Mouse (Mus musculus) megakaryocyte, embryonic 14.5 days (primary cell): ENCODE measurements at regions not wholly inside any gene's neighbourhood (a gene's known extent, or its start where the extent isn't known, plus 50 kb on each side); places are given as distances from the start of the nearest gene placed in this dataset.
"Not testable (repeated sequence)": the region's sequence is repeated elsewhere in the genome, so short reads cannot be mapped to it uniquely, and the experiment has no call there.

Experiments
- H3K27me3 ChIP-seq: replicated peaks from 2 replicates; pipeline ENCODE3; 2012; ENCODE audit warnings: inconsistent platforms
- H3K36me3 ChIP-seq: replicated peaks from 2 replicates; pipeline ENCODE3; 2012; ENCODE audit warnings: low read length, inconsistent platforms, mixed read lengths
- H3K4me1 ChIP-seq: 2 replicates; pipeline ENCODE4 v1.6.1; 2012; ENCODE audit warnings: inconsistent platforms
- H3K4me3 ChIP-seq: replicated peaks from 2 replicates; pipeline ENCODE3; 2012; ENCODE audit warnings: moderate library complexity, mild to moderate bottlenecking, inconsistent platforms
- H3K9me3 ChIP-seq: 2 replicates; pipeline ENCODE4 v1.6.1; 2012; ENCODE audit warnings: inconsistent platforms
- FLI1 ChIP-seq: IDR thresholded peaks from 2 replicates; pipeline ENCODE4 v1.6.1; 2012; ENCODE audit warnings: low read length, inconsistent platforms, mixed read lengths
- GATA1 ChIP-seq: IDR thresholded peaks from 3 replicates; pipeline ENCODE4 v1.6.1; 2012; ENCODE audit warnings: mixed read lengths, low read length, inconsistent platforms, borderline replicate concordance

- H3K9me3 ChIP-seq, result no peaks in the 10 kb centered on the region
- H3K27me3 ChIP-seq, result peaks cover 9% of the 10 kb centered on the region
- no peaks in the 10 kb centered on the region for H3K36me3 ChIP-seq
- no peak overlapping the region for H3K4me3 ChIP-seq
- H3K4me1 ChIP-seq, result peaks cover 17% of the 10 kb centered on the region
- TF ChIP-seq FLI1 (no peak), GATA1 (no peak)
Measured at GRCm38 (mm10) chr6:37618990-37619389, 89.0 kb downstream of the Akr1d1 start.

- Histone ChIP-seq H3K36me3 (no peaks in the 10 kb centered on the region), H3K4me3 (no peak overlapping the region), H3K27me3 (peaks cover 6% of the 10 kb centered on the region), H3K4me1 (peaks cover 19% of the 10 kb centered on the region), H3K9me3 (no peaks in the 10 kb centered on the region)
- TF ChIP-seq FLI1, result no peak
- TF ChIP-seq GATA1, result no peak
Measured at GRCm38 (mm10) chr6:37621364-37622029, 91.5 kb downstream of the Akr1d1 start.

- H3K36me3 ChIP-seq, result no peaks in the 10 kb centered on the region
- no peaks in the 10 kb centered on the region for H3K9me3 ChIP-seq
- H3K4me3 ChIP-seq, result no peak overlapping the region
- TF ChIP-seq FLI1 (no peak), GATA1 (no peak)
- peaks cover 22% of the 10 kb centered on the region for H3K4me1 ChIP-seq
- peaks cover 6% of the 10 kb centered on the region for H3K27me3 ChIP-seq
Measured at GRCm38 (mm10) chr6:37622273-37622672, 92.3 kb downstream of the Akr1d1 start.

- Histone ChIP-seq H3K36me3 (peaks cover 11% of the 10 kb centered on the region), H3K4me1 (peaks cover 21% of the 10 kb centered on the region), H3K9me3 (peaks cover 18% of the 10 kb centered on the region), H3K27me3 (no peaks in the 10 kb centered on the region), H3K4me3 (no peak overlapping the region)
- TF ChIP-seq FLI1, result no peak
- no peak; the same call in 2 of the 3 replicates for TF ChIP-seq GATA1
Measured at GRCm38 (mm10) chr6:37627206-37627605, 97.2 kb downstream of the Akr1d1 start.

- Histone ChIP-seq H3K4me3 (no peak overlapping the region), H3K36me3 (peaks cover 5% of the 10 kb centered on the region), H3K9me3 (peaks cover 11% of the 10 kb centered on the region), H3K4me1 (peaks cover 26% of the 10 kb centered on the region), H3K27me3 (no peaks in the 10 kb centered on the region)
- TF ChIP-seq FLI1 (no peak), GATA1 (no peak)
Measured at GRCm38 (mm10) chr6:37633948-37634347, 104.0 kb downstream of the Akr1d1 start.

DNA sequence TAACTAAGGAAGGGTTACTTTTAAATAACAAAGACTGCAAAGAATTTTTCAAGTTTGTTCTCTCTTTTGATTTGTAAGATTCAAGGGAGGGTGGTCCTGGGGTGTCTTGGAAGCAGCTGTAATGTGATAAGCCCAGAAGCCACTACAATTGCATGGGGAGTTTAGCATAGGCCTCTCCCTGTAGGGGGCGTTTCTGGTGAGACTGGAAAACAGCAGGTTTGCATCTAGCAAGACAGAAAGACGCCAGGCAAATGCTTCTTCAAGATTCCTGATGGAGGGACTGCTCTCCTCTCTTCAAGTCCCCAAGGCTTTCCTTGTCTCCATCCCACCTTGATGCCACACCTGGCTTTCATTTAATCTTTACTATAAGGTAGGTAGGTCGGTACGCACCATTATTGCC, 112.1 kb downstream of the Akr1d1 start:
- H3K4me3 ChIP-seq, result no peak overlapping the region
- no peaks in the 10 kb centered on the region for H3K27me3 ChIP-seq
- H3K9me3 ChIP-seq, result 0 out of 2 replicates have a peak, but pooled peaks cover 3% of the 10 kb centered on the region
- no peaks in the 10 kb centered on the region for H3K36me3 ChIP-seq
- no peak for TF ChIP-seq FLI1
- no peak for TF ChIP-seq GATA1
- peaks cover 12% of the 10 kb centered on the region for H3K4me1 ChIP-seq

DNA sequence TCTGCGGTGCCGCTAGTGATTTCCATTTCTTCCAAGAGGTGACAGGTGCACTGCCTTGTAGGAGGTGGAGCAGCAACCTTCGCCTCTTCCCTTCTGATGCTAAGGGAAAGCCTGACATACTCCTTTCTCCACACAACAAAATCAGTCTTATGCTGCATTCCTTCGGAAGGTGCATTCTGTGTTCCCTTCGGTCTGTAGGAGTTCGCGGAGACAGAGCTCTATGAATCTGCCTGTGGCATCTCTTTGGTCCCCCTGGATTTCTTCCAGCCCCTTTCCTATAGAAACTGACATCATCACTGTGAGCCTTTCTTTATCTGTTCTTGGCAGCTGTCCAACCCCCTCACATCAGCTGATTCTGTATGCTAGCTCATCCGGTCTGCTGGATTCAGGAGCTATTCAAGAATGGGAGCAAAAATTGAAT, 112.7 kb downstream of the Akr1d1 start:
- Histone ChIP-seq H3K4me3 (no peak overlapping the region), H3K36me3 (no peaks in the 10 kb centered on the region), H3K4me1 (peaks cover 6% of the 10 kb centered on the region; the same call in 1 of the 2 replicates), H3K9me3 (0 out of 2 replicates have a peak, but pooled peaks cover 3% of the 10 kb centered on the region), H3K27me3 (no peaks in the 10 kb centered on the region)
- TF ChIP-seq FLI1, result no peak
- TF ChIP-seq GATA1, result no peak

GRCm38 (mm10) chr6:37643176-37643575, 113.2 kb downstream of the Akr1d1 start:
- Histone ChIP-seq H3K36me3 (no peaks in the 10 kb centered on the region), H3K4me1 (peaks cover 5% of the 10 kb centered on the region; the same call in 1 of the 2 replicates), H3K4me3 (no peak overlapping the region), H3K27me3 (no peaks in the 10 kb centered on the region), H3K9me3 (0 out of 2 replicates have a peak, but pooled peaks cover 3% of the 10 kb centered on the region)
- TF ChIP-seq GATA1 (no peak), FLI1 (no peak)

- Histone ChIP-seq H3K9me3 (0 out of 2 replicates have a peak, but pooled peaks cover 3% of the 10 kb centered on the region), H3K36me3 (no peaks in the 10 kb centered on the region), H3K4me1 (peaks cover 5% of the 10 kb centered on the region; the same call in 1 of the 2 replicates), H3K27me3 (no peaks in the 10 kb centered on the region), H3K4me3 (no peak overlapping the region)
- TF ChIP-seq FLI1, result no peak
- TF ChIP-seq GATA1, result no peak
Measured at GRCm38 (mm10) chr6:37643718-37644117, 113.7 kb downstream of the Akr1d1 start.

DNA sequence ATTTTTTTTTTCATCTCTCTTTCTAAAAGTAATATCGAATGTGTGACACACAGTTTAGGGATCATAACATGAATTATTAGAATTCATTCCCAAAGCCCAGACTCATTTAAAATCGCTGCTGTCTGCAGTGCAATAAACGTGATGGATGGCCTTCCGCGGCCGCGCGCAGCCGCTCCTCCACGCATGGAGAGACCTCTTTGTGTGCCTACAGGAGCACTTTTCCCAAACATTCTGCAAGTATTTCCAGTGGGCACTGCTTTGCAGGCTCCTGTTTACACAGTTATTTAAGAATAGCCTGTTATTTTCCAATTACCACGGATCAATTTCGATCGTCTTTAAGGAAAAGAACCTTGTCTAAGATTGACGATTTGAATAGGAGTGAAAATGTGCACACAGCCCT, 115.6 kb downstream of the Akr1d1 start:
- Histone ChIP-seq H3K27me3 (no peaks in the 10 kb centered on the region), H3K36me3 (no peaks in the 10 kb centered on the region), H3K4me3 (no peak overlapping the region), H3K9me3 (peaks cover 3% of the 10 kb centered on the region; the same call in 1 of the 2 replicates), H3K4me1 (peaks cover 5% of the 10 kb centered on the region; the same call in 1 of the 2 replicates)
- TF ChIP-seq FLI1 (no peak), GATA1 (no peak)

- H3K9me3 ChIP-seq, H3K4me1 ChIP-seq, H3K36me3 ChIP-seq, H3K4me3 ChIP-seq, H3K27me3 ChIP-seq: not testable (repeated sequence)
Measured at GRCm38 (mm10) chr6:37657300-37657699, 127.3 kb downstream of the Akr1d1 start.
